Mouse (Mus musculus) liver, embryonic 14.5 days (tissue): ENCODE data around the gene Csf3. TPM values are rescaled to one million over a fixed set of nuclear protein-coding genes. Genes with fewer than 3 reads are reported as not detected.
"Not testable (repeated sequence)": the region's sequence is repeated elsewhere in the genome, so short reads cannot be mapped to it uniquely, and the experiment has no call there.

Source experiments
- ATAC-seq: fragments of 200-750 bp; cut with Nextera tagmentation; 2 replicates; pipeline ENCODE4 v1.8.0; 2017; ENCODE audit warnings: moderate number of reproducible peaks, mild to moderate bottlenecking, moderate library complexity; ENCODE audit not compliant: insufficient read depth
- DNase-seq, 3 experiments: peaks; one replicate each; pipeline ENCODE4 v3.0.0-alpha.2; 2012 to 2013; ENCODE audit warnings: low read depth in 3 of 3, low spot score in 3 of 3
- H3K27ac ChIP-seq: fragments of 300-500 bp; sonication (generic); 2 replicates; pipeline ENCODE4 v1.5.1; 2014; ENCODE audit warnings: moderate library complexity, mild to moderate bottlenecking, control low read depth, inconsistent platforms
- H3K27me3 ChIP-seq: fragments of 300-500 bp; sonication (generic); 2 replicates; pipeline ENCODE4 v1.6.1; 2014; ENCODE audit warnings: mild to moderate bottlenecking, low read length, moderate library complexity; ENCODE audit not compliant: control insufficient read depth, insufficient read depth
- H3K36me3 ChIP-seq: fragments of 300-500 bp; sonication (generic); replicated peaks from 2 replicates; pipeline ENCODE4 v1.6.1; 2014; ENCODE audit warnings: low read depth; ENCODE audit not compliant: control insufficient read depth, insufficient read depth
- H3K4me1 ChIP-seq, 2 experiments: fragments of 200-500 bp in 1 of 2; fragments of 300-500 bp in 1 of 2; sonication (generic) in 1 of 2; replicated peaks; 2 replicates each; pipeline ENCODE4 v1.6.1; 2012 to 2014; ENCODE audit warnings: antibody characterized with exemption in 1 of 2, inconsistent platforms in 1 of 2, low read length in 1 of 2; ENCODE audit not compliant: control insufficient read depth in 2 of 2, insufficient read depth in 2 of 2
- H3K4me2 ChIP-seq: fragments of 300-500 bp; sonication (generic); 2 replicates; pipeline ENCODE4 v1.6.1; 2014; ENCODE audit warnings: low read depth, mild to moderate bottlenecking, control low read depth, moderate library complexity
- H3K4me3 ChIP-seq, 2 experiments: fragments of 200-500 bp in 1 of 2; fragments of 300-500 bp in 1 of 2; sonication (generic) in 1 of 2; 2 replicates each; pipeline ENCODE4 v1.5.1; 2012 to 2014; ENCODE audit warnings: low read depth in 2 of 2, low read length in 2 of 2, mild to moderate bottlenecking in 2 of 2, control low read depth in 1 of 2, inconsistent platforms in 1 of 2, moderate library complexity in 1 of 2; ENCODE audit not compliant: insufficient read depth in 1 of 2
- H3K9ac ChIP-seq: fragments of 300-500 bp; sonication (generic); replicated peaks from 2 replicates; pipeline ENCODE4 v1.6.1; 2014; ENCODE audit warnings: mild to moderate bottlenecking, control low read depth, moderate library complexity
- H3K9me3 ChIP-seq: fragments of 300-500 bp; sonication (generic); 2 replicates; pipeline ENCODE4 v1.6.1; 2016; ENCODE audit warnings: low read length, mixed read lengths; ENCODE audit not compliant: control insufficient read depth
- CTCF ChIP-seq: IDR thresholded peaks from 2 replicates; pipeline ENCODE4 v1.5.1; 2016; ENCODE audit warnings: antibody characterized with exemption, low read depth, control low read depth
- EP300 ChIP-seq: IDR thresholded peaks from 2 replicates; pipeline ENCODE4 v1.6.1; 2016; ENCODE audit warnings: antibody characterized with exemption, low read depth
- WGBS: fragments of 180-500 bp; shearing (Covaris S2); extraction: QIAGEN DNeasy Blood & Tissue Kit; methylation state at CpG from one replicate; pipeline ENCODE4 v1.1.7; 2014; ENCODE audit not compliant: insufficient replicate concordance; 5-methylcytosine and 5-hydroxymethylcytosine counted together
- polyA plus RNA-seq, 2 experiments: library from polyadenylated mRNA; depleted of rRNA in 1 of 2; stranded (reverse) in 1 of 2; unstranded in 1 of 2; fragments of >200 nt; fragmentation: Nextera tagmentation in 1 of 2; extraction: Ambion mirVana in 1 of 2; gene quantifications; 2 replicates each; pipeline versions ENCODE4 v1.2.1 to v1.2.3; 2012 to 2014

The Csf3 gene
- polyA plus RNA-seq (2012; rRNA removed) (not detected in 2 replicates), polyA plus RNA-seq (2014; fragmentation: Nextera tagmentation; extraction: Ambion mirVana) (not detected in 2 replicates)

GRCm38 (mm10) chr11:98701213-98701670, at the start of gene Csf3:
Gene Csf3 (plus strand): TSS chr11:98701263.
- H3K4me1 ChIP-seq: no peaks in the 10 kb centered on the region
- TF ChIP-seq CTCF: no peak
- no peak for TF ChIP-seq EP300
- H3K4me3 ChIP-seq: no peak within 1 kb of the TSS
- ATAC-seq (no peak), DNase-seq (no peak)
- H3K36me3 ChIP-seq: no peaks in the 10 kb centered on the region; the same call in none of the 2 replicates
- WGBS: 63% methylated on average over 10 of the region's 10 CpGs
- H3K9ac ChIP-seq: no peak within 1 kb of the TSS
- no peaks in the 10 kb centered on the region for H3K9me3 ChIP-seq
- no peaks in the 10 kb centered on the region for H3K27me3 ChIP-seq
- no peak within 1 kb of the TSS for H3K27ac ChIP-seq
- no peak within 1 kb of the TSS for H3K4me2 ChIP-seq

DNA sequence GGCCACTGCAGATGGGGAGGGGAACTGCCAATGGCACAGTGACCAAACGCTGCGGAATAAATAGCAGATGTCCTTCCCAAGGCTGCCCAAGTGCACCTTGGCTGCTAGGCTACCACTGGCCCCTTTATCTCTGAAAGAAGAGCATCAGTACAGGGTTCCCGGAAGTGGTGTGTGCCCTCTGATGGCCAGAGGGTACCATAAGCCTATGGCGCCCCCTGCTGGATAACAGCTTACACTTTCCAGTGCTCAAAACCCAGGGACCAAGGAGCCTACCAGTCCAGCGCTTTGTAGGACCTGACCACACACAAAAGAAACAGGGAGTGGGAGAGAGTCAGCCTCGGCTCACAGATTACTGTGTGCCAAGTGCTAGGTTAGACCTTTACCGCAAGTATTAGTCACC, 46.0 kb upstream of the Csf3 start:
- H3K4me2 ChIP-seq, H3K9ac ChIP-seq, H3K36me3 ChIP-seq, H3K9me3 ChIP-seq, H3K27me3 ChIP-seq, H3K4me1 ChIP-seq, ATAC-seq, H3K4me3 ChIP-seq, H3K27ac ChIP-seq: not testable (repeated sequence)
- whole genome bisulfite sequencing: 6% methylated on average over 7 of the region's 7 CpGs
- peak; percentile 83 for TF ChIP-seq CTCF
- DNase-seq: peak in 2 of 3 experiments; percentile 22 to 24

DNA sequence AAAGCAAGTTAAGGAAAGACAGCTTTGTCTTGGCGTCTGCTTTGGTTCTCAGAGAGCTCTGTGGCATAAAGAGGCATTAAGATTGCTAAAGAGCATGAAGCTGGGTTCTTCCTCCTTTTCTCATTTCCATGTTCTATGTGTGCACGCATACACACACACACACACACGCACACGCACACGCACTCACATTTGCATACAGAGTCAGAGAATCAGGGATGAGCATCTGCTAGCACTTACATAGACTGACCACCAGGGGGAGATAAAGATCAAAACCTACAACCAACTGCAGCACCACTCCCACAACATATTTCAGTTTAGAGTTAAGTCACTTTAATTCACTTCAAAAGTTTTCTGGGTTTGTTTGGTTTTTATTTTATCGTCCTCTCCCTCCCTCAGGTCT, 40.5 kb upstream of the Csf3 start:
- TF ChIP-seq EP300: no peak
- TF ChIP-seq CTCF: peak; percentile 89
- no peak overlapping the region for H3K4me2 ChIP-seq
- no peak overlapping the region for H3K9ac ChIP-seq
- no peaks in the 10 kb centered on the region for H3K36me3 ChIP-seq
- DNase-seq (peak; percentile 26 to 47 (median 30)), ATAC-seq (no peak)
- H3K4me1 ChIP-seq: no peaks in the 10 kb centered on the region
- no peak overlapping the region for H3K4me3 ChIP-seq
- H3K27ac ChIP-seq: no peak overlapping the region
- 8% methylated on average over 6 of the region's 6 CpGs for WGBS
- no peaks in the 10 kb centered on the region for H3K27me3 ChIP-seq
- no peaks in the 10 kb centered on the region for H3K9me3 ChIP-seq

DNA sequence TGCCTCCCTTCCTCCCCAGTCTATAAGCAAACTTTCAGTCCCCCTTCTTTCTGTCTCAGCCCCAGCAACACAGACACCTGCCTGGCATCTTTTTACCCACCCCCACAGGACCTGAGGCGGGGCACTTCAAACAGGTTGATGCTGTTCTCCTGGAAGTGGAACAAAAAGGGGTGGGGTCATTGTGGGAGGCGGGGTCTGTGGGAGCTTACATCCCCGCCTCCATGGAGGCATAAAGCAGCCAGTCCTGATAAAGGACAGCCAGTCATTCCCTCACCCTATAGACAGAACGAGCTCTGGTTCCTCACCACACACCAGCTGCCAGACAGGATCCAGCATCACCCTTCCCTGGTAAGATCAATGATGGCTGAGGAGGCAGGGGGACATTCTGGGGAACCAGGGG, 37.0 kb upstream of the Csf3 start, which contains the start of gene Gsdma:
Gene Gsdma, plus strand, starts transcription at position 261 of the 400 bp plus-strand sequence.
- DNase-seq (no peak), ATAC-seq (no peak)
- no peaks in the 10 kb centered on the region for H3K9me3 ChIP-seq
- no peak for TF ChIP-seq EP300
- no peak for TF ChIP-seq CTCF
- no peaks in the 10 kb centered on the region for H3K36me3 ChIP-seq
- H3K27ac ChIP-seq: no peak within 1 kb of the TSS
- H3K4me1 ChIP-seq: no peaks in the 10 kb centered on the region
- peaks cover 3% of the 10 kb centered on the region for H3K27me3 ChIP-seq
- H3K4me2 ChIP-seq: no peak within 1 kb of the TSS
- H3K9ac ChIP-seq: no peak within 1 kb of the TSS
- no peak within 1 kb of the TSS for H3K4me3 ChIP-seq
- 21% methylated on average over 4 of the region's 4 CpGs for WGBS

DNA sequence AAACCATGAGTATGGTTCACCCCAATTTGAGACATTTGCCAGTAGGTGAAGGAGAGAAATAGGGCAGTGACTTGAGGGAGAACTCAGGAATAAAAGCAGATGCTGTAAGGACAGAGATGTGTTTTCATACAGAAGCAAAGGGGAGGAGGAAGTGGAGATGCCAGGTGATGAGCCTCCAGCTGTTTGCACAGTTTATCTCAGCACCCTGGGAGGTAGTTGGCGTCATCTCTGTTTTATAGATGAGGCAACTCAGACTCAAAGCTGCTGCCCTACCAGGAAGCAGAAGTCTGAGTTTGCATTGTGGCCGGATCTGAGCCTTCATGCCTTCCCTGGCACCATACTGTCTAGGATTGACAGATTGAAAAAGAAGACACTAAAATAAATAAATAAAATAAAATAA, 32.1 kb upstream of the Csf3 start:
- Histone ChIP-seq H3K4me3 (no peak overlapping the region), H3K4me1 (peaks cover 5 to 19% of the 10 kb centered on the region in 2 experiments; a peak in 3 of 4 replicates), H3K4me2 (no peak overlapping the region), H3K36me3 (no peaks in the 10 kb centered on the region), H3K9me3 (no peaks in the 10 kb centered on the region), H3K9ac (no peak overlapping the region), H3K27me3 (peaks cover 3% of the 10 kb centered on the region), H3K27ac (no peak overlapping the region)
- ATAC-seq: no peak
- TF ChIP-seq EP300 (no peak), CTCF (no peak)
- DNase-seq: no peak
- WGBS: 23% methylated on average over 2 of the region's 2 CpGs
